Mouse (Mus musculus): ENCODE measurements around the gene Cfap73.

Cfap73 gene

DNA sequence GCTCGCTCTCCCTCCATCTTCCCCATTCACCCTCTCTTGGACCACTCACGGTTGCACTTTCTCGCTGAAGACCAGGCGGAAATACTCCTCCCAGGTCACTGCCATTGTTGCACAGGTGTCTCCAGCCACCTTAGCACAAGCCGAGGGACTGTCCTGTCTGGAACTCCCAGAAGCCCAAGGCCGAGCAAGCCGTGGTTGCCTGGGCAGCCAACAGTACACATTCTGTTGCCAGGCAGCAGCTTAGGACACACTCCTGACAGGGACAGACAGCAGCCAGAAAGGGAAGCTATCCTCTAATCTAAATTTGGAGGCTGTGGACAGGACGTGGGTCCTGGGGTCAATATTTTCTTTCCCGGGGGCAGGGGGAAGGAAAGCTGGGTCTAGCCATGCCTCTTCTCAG, at the start of gene Cfap73:
TSS of gene Cfap73 (minus strand) at position 105 of the 400 bp plus-strand sequence.
- no peak for DNase-seq (ENCODE audit: low read depth, low spot score)

DNA sequence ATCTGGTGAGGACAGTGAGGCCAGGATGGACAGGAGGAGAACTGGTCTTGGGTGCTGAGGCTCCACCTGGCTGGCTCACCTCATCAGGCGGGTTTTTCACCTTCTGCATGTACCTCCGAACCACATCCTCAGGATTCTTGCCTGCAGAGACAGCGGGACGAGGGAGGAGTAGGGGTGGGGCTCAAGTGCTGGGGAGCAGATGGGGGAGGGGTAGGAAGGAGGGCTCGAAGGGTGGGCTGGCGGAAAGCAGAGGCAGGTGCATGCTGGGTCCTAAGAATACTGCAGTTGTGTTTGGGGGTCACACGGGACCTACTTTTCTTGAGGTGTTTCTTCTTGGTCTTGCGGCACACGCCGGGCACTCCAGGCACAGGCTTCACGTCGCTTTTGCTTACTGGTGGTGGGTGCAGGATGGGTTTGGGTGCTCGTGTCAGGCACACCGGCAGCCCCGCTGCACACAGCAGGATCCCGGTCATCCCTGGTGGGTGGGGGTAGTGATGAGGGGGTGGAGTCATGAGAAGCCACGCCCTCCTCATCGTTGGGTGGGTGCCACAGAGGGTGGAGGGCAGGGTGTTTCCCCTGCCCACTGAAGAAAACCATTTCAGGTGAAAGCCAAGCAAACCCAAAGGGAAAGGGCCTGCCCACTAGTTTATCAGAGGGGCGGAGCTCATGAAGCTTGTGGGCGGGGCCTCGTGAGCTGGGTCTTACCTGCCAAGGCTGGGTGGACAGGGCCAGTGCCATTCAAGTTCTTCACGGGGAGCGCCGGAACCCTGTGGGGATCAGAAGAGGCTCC, 49.1 kb upstream of the Cfap73 start:
- DNase-seq (ENCODE audit: low read depth, low spot score): no peak

DNA sequence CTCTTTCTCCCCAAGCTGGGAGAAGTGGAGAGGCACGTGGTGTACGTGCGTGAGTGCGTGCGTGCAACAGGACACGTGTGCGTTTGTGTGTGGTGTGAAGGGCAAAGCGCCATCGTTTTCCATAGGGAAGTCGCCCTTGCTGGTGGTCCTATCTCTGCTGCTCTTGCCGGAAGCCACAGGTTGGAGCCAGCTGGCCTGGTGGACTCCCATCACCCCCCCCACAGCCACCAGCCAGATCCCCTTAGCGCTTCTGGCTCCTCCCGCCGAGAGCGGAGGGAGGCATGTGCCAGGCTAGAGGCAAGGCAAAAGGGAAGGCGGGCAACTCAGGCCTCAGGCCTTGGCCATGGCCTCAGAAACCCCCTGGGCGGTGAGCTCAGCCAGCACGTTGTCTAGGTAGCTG, 46.9 kb upstream of the Cfap73 start:
- DNase-seq (ENCODE audit: low read depth, low spot score): no peak

DNA sequence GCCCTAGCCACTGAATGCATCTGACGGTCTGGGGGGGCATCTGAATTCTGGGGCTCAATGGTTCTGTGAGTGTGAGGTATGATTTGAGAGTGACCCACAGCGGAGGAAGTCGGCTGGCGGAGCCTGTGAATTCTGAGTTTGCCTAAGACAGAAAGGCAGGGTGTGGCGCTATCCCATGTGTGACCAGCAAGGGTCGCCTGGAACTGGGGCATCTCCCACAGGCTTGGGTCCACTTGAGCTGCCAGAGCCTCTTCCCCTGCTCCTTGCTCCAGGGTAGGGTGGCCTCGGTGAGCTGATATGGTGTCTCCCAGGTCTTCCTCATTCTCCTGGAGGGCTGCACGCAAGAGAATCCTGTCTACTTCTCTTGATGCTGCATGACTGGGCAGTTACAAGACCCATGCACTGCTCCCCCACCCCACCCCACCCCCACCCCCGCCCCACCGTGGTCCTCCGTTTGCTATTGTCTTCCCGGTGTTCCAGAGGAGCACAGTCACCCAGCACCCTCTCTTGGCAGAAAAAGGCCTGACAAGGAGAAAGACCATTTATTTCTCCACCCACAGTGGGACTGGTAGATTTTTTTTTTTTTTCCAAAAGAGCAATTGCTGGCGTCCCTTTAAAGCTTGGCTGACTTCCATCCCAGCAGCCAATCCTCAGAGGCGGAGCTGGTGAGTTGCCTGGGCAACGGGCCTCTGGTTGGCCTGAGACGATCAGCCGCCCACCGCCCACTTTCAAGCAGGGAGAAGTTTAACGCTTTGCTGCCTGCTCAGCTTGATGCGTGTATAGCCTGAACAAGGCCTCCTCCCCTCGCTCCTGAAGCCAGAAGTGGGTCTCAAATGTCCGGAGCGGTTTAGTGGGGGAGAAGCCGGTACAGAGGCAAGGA, 45.9 kb upstream of the Cfap73 start:
- no peak for DNase-seq (ENCODE audit: low read depth, low spot score)

DNA sequence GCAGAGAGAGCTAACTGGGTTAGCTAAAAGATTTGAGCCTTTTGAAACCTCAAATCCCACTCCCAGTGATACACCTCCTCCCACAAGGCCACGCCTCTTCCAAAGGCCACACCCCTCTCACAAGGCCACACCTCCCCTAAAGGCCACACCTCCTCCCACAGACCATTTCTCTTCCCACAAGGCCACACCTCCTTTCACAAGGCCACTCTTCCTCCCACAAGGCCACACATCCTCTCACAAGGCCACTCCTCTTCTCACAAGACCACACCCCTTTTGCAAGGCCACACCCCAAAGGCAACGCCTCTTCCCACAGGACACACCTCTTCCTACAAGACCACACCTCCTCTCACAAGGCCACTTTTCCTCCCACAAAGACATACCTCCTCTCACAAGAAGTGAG, 43.5 kb upstream of the Cfap73 start:
- peak; percentile 13 for DNase-seq (ENCODE audit: low read depth, low spot score)

DNA sequence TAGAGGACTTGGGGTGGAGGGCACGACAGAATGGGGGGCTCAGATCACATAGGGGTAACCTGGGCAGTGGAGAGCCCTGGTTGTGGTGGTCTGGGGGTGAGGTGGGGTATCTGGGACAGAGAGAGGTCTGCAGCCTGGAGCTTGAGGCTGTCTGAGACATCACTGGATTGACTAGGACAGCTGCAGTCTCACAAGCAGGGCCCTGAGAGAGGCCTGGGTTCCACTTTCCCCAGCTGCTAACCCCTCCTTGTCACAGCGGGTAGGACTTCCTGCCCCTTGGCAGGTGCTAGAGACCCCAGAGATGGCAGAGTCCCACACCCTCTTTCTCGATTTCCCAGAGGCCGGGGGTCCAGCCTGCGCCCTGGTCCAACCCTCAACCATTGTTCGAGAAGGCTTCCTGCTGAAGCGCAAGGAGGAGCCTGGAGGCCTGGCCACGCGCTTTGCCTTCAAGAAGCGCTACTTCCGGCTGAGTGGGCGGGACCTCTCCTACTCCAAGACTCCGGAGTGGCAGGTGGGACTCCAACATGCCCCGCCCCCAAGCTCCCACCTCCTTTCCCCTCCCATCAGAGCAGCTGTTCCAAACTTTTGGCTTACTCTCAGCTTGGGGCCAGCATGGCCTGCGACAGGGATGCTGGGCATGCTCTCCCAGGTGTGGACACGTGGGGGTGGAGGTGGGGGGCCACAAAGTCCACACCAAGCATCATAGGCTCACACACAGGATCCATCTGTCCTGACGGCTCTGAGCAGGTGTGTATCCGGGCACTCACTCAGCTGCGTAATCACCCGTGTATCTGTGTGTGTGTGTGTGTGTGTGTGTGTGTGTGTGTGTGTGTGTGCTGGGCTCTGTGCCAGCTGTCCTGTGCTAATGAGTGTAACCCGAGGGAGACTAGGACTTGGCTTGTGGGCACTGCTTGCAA, 40.5 kb upstream of the Cfap73 start:
- DNase-seq (ENCODE audit: low read depth, low spot score): no peak

DNA sequence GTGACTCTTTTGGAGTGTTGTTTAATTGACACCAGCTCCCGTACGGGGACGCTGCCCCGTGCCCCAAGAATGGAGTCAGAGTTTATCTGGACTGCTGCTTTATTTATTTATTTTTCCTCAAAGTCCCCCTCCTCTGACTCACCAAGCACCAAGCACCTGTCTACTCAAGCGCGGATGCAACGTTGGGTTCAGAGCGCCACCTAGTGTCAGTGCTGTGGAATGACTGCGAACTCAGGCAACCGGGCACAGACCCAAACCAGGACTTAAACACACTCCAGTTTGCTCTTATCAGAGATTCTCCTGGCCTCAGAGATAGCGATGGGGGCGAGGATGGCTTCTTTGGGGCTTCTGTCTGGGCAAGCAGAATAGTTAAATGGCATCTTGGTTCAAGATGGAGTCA, 39.6 kb upstream of the Cfap73 start:
- DNase-seq (ENCODE audit: low read depth, low spot score): peak; percentile 22

DNA sequence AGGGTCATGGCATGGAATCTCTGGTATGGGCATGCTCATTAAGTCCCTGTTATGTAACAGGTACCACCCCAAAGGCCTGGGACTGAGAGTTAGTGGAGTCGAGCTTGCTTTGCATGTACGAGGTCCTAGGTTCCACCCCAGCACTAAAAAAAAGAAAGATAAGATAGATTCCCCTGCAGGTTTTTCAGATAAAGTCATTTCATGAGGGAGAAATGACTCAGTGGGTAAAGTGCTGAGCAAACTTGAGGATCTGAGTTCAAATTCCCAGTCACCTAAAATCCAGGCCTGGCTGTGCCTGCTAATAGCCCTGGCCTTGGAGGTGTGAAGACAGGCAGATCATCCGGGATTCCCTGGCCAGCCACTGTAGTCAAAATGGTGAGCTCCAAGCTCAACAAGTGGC, 37.8 kb upstream of the Cfap73 start:
- DNase-seq (ENCODE audit: low read depth, low spot score): no peak

DNA sequence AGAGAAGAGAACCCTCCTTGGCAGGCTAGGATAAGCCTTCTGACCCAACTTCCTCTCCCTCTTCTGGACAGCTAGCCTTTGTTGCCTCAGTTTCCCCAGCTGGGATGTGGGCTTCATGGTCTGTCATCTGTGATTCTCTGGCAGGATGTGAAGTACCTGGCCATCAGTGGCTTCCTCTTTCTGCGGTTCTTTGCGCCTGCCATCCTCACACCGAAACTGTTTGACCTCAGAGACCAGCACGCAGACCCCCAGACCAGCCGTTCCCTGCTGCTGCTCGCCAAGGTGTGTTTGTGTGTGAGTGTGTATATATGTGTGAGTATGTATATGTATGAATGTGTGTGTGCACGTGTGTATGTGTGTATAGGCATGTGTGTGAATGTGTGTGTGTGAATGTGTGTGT, 36.1 kb upstream of the Cfap73 start:
- no peak for DNase-seq (ENCODE audit: low read depth, low spot score)

DNA sequence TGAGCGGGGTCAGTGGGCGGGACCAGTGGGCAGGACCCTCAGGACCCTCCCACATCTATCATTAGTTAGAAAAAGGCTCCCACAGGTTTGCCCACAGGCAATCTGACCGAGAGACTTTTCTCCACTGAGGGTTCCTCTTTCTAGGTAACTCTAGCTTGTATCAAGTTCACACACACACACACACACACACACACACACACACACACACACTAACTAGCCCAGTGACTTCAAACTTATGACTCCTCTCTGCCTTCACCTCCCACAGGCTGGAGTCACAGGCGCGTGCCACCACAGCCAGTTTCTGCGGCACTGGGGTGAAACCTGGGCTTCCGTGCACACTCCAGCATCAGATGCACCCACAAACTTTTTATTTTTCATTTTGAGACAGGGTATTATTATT, 34.7 kb upstream of the Cfap73 start:
- DNase-seq (ENCODE audit: low read depth, low spot score): no peak

DNA sequence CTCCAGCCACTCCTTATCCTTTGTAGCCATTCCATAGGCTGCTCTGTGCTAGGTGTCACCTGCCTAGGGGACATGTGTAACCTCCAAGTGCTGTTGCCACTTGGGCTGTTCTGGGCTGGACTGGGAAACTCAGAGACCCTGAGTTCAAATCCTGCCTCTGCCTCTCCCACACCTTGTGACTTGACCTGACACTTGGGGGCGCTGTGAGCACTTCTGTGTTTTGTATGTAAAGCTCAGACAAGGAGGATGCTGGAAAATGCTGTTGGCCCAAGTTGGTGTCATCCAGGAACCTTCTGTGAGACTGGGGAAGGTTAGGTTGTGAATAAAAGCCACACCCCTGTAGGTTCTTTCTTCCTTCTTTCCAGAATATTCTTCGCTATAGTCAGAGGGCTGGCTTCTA, 30.9 kb upstream of the Cfap73 start:
- no peak for DNase-seq (ENCODE audit: low read depth, low spot score)

DNA sequence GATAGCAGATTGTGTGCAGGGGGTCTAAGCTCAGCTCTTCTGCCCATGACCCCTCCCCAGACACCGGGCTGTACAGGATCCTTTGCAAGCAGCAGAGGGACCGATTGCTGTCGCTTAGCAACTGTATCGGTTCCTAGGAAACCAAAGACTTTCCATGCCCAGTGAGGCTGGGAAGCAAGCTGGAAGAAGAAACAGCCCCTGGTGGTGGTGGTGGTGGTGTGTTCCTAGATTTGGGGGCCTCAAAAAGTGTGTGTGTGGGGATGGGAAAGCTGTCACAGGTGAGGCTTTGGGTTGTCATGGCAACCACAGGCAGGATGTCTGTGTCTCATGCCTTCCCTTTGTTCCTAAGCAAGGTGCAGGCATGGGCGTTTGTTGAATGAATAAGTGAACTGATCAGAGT, 26.8 kb upstream of the Cfap73 start:
- DNase-seq (ENCODE audit: low read depth, low spot score): no peak

DNA sequence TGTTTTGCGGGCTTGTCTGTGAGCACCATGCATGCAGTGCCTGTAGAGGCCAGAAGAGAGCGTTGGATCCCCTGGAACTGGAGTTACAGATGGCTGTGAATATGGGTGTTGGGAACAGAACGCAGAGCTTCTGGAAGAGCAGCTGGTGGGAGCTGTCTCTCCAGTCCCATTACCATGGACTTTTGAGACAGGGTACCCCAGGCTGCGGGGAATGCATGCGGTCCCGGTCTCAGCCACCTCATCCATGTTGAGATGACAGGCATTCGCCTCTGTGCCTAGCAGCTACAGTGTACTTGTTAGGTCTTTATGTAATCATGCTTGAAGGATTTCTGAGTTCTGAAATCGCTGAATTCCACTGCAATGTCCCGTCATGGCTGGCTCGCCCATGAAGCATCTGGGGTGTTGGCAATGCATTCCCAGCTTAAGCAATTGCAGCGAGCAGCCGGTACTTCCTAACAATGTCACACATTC, 22.3 kb upstream of the Cfap73 start:
- DNase-seq (ENCODE audit: low read depth, low spot score): no peak

DNA sequence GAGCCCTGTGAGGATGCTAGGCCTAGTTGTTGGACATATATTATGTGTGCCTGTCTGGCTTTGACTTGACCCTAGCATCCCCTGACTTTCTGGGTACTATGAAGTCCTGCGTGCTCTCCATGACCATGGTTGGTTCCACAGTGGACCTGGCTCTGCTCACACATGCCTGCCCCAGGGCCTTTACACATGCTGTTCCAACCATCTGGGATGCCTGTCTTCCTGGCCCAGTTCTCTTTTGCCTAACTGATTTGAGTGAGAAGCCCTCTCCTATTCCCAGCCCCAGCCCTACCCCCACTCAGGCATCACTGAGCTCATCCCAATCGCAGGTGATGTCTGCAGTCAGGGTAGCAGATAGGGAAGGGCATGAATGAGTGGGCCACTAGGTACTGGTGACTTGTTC, 19.8 kb upstream of the Cfap73 start:
- no peak for DNase-seq (ENCODE audit: low read depth, low spot score)

DNA sequence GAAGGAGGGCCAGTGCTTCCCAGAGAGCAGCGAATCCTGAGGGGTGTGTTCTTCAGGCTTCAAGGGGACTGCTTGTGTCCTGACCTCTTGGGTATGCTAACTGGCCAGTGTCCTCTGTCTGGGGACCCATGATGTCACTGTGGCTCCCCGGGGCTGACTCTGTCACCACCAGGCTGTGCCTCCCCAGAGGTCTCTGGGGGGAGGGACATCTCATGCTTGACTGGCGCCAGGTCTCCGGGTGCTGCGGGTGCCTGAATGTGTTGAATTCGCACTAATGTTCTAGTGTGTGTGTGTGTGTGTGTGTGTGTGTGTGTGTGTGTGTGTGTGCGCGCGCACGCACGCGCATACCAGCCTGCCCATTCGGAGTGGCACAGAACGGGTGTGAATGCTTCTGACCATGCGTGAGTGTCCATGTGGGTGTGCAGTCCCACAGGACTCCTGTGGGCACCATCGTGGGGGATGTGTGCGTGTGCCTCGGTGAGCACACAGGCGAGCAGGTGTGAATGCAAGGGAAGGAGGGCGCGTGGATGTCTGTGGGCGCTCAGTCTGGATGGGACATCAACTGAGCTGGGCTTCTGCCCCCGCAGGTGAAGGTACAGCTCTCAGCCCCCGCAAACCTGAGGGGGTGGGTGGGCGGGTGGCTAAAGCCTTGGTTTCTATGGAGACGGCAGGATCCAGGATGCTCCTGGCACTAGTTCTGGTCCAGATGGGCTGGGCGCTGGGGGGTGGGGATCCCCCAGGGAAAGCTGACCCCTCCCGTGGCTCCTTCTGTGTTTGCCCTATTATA, 19.1 kb upstream of the Cfap73 start:
- no peak for DNase-seq (ENCODE audit: low read depth, low spot score)

DNA sequence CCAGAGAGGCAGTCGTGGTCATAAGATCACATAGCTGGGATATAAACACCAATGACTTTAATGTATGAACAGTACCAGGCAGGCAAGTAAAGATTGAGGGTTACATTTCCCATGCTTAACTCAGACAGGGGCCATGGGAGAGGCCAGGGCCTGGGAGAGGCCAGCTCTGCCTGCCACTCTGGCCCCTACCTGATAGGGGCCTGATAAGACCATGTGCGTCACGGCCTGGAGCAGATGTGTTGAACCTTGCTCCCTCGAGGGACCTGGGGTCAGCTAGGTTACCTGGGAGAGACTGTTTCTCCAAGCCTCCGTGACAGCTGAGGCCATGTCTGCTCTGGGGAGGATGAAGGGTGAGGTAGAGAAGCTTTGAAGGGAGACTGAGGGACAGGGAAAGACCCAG, 17.2 kb upstream of the Cfap73 start:
- no peak for DNase-seq (ENCODE audit: low read depth, low spot score)

DNA sequence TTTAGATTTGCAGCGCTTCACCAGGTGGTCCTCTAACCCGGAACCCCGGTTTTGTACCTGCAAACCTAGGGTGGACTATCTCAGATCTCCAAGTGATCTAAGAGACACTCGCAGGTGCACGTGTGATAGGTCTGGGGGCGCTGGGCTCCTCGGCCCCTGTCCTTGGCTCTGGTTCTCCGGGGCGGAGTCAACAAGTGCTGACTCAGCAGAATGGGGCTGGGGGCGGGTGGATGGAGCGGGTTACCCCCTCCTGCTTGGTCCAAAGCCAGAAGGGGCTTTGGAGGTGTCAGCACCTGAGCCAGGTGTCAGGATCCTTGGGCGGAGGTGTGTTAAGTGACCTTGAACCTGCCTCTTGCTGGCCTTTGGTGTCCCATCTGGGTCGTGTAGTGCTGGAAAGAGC, 15.9 kb upstream of the Cfap73 start:
- no peak for DNase-seq (ENCODE audit: low read depth, low spot score)

DNA sequence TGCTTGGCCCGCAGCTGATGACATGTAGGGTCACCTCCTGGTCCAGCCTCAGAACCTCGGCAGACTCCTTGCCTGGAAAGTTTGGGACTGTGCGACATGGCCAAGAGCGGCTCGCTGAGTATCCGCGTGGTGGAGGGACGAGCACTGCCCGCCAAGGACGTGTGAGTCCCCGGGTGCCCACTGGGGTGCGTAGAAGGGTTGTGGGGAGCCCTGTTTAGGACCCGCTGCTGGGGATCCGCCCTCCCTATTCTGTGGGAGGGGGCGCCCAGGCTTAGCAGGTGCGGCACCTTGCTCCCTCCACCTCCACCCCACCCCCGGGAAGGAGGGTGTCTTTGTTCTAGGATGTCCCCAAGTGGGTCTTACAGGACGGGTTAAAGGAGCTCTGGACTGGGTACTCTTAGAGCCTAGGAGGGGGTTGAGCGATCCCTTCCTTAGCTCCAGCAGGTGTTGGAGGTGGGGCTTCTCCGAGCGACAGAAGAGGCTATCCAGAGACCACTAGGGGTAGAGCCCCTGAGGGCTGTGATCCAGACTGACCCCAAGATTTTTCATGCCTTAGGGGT, 15.4 kb upstream of the Cfap73 start:
- no peak for DNase-seq (ENCODE audit: low read depth, low spot score)

DNA sequence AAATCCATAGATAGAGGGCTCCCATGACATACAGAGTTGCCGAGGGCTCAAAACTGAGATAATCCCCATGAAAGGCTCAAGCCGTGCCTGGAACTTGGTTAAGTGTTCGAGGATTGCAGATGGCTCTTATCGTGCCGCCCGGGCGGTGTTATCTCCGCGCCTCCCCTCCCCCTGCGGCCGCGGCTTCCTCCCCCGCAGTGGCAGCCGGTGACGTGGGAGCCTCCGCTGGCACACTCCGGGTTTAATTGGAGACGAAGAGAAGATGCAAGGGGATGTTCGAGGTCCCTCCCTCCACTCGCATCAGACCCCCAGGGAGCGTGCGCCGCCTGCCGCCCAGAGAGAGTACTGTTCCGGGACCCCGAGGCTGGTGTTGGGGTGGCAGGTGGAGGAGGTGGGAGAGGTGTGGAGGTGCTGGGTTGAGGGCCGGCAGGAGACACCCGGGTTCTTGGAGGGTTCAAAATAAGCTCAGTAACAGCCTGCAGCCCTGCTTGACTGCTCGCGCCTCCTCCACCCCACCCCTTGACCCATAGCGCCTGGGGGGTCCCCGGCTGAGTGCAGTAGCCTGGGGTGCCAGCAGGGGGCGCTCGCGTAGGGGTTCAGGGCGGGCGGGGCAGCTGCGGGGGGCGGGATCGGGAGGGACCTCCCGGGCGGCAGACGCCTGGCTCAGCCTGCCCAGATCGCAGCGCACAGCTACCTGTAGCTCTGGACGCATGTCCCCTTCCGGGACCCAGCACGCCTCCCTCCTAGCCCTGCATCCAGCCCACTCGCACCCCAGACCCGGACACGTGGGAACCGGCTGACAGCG, 14.7 kb upstream of the Cfap73 start, which contains the start of gene Rasal1:
TSS of gene Rasal1 (plus strand) at position 244 of the 805 bp plus-strand sequence.
- DNase-seq (ENCODE audit: low read depth, low spot score): no peak

Data from c-Kit-negative CD71-positive TER-119-positive erythroid progenitor cells, embryonic 14.5 days (primary cell).